Comparison of ENCODE assay signal across 8 mouse cellular contexts in genomic region chr3:109025579-109025978, GRCm38 (mm10). TPM values are rescaled to one million over a fixed set of nuclear protein-coding genes. Genes with fewer than 3 reads are reported as not detected.
DNase-seq lines count a peak whose midpoint lies in the region; ATAC-seq and TF ChIP-seq lines count a peak whose summit lies in the region.

No protein-coding gene starts in this region.

- peak; percentile 90 to 94 for TF ChIP-seq CTCF in CH12.LX (conservative IDR thresholded peaks at IDR 0.05 in 1 of 2, IDR thresholded peaks at IDR 0.05 in 1 of 2; ENCODE audit: low read depth in 2 of 2, low read length in 2 of 2)
- peak; percentile 75 for TF ChIP-seq CTCF in testis, adult 2 months (IDR thresholded peaks at IDR 0.05; ENCODE audit: control insufficient read depth, insufficient read depth, insufficient replicate concordance, low read depth, low read length)

- H3K4me2 ChIP-seq in CH12.LX (ENCODE audit: insufficient read depth, low read depth, poor library complexity, severe bottlenecking), result peak overlapping the region; percentile 95
- peak overlapping the region; percentile 89 for H3K4me2 ChIP-seq in heart, embryonic 15.5 days
- peak overlapping the region; percentile 97 for H3K4me2 ChIP-seq in liver, embryonic 15.5 days
- H3K4me2 ChIP-seq in neural tube, embryonic 12.5 days (replicated peaks), result peak overlapping the region; percentile 79

- H3K27ac ChIP-seq in CH12.LX (ENCODE audit: insufficient read depth, low read depth), result no peak overlapping the region
- H3K27ac ChIP-seq in brown adipose tissue, adult 24 weeks (replicated peaks; ENCODE audit: low read depth, low read length), result no peak overlapping the region
- no peak overlapping the region for H3K27ac ChIP-seq in heart, embryonic 15.5 days
- no peak overlapping the region for H3K27ac ChIP-seq in liver, embryonic 15.5 days (replicated peaks)
- H3K27ac ChIP-seq in neural tube, embryonic 12.5 days, result no peak overlapping the region
- H3K27ac ChIP-seq in testis, adult 2 months (ENCODE audit: control insufficient read depth, insufficient read depth, low read depth, low read length), result no peak overlapping the region

- in situ Hi-C loops in CH12.LX (cut with MboI; ENCODE audit: low pct_ligation_motif_present, low pct_unique_long_range_greater_than_20kb, low sequenced_read_pairs), result no loop called here

- no peaks in the 10 kb centered on the region for H3K79me2 ChIP-seq in CH12.LX (replicated peaks; ENCODE audit: control insufficient read depth, extremely low read depth, insufficient read depth, poor library complexity, severe bottlenecking)

- peak overlapping the region in 1 of 3 experiments; percentile 25 for H3K4me3 ChIP-seq in CH12.LX (replicated peaks in 1 of 3; ENCODE audit: low read depth in 2 of 3, low read length in 2 of 3, poor library complexity in 1 of 3)
- H3K4me3 ChIP-seq in brown adipose tissue, adult 24 weeks (ENCODE audit: insufficient read depth, low read depth, low read length), result peak overlapping the region; percentile 57
- H3K4me3 ChIP-seq in heart, embryonic 15.5 days, result peak overlapping the region; percentile 71
- H3K4me3 ChIP-seq in liver, embryonic 15.5 days (replicated peaks), result peak overlapping the region; percentile 71
- H3K4me3 ChIP-seq in neural tube, embryonic 12.5 days, result peak overlapping the region; percentile 27
- peak overlapping the region; percentile 42 for H3K4me3 ChIP-seq in testis, adult 2 months (ENCODE audit: control insufficient read depth, low read depth, low read length)

- peak; percentile 88 for DNase-seq in CH12.LX (ENCODE audit: extremely low read depth)
- DNase-seq in fibroblast of lung, adult 2 months (ENCODE audit: low read depth), result peak; percentile 74
- peak; percentile 81 for DNase-seq in kidney, postnatal 14 days

- WGBS in heart, embryonic 15.5 days, result 23% methylated on average over 16 of the region's 16 CpGs
- WGBS in liver, embryonic 15.5 days (ENCODE audit: insufficient replicate concordance), result 19% methylated on average over 16 of the region's 16 CpGs
- whole genome bisulfite sequencing in neural tube, embryonic 12.5 days, result 17% methylated on average over 16 of the region's 16 CpGs

- no peaks in the 10 kb centered on the region for H3K27me3 ChIP-seq in CH12.LX (replicated peaks)
- H3K27me3 ChIP-seq in heart, embryonic 15.5 days, result no peaks in the 10 kb centered on the region
- no peaks in the 10 kb centered on the region for H3K27me3 ChIP-seq in liver, embryonic 15.5 days
- H3K27me3 ChIP-seq in neural tube, embryonic 12.5 days (replicated peaks), result no peaks in the 10 kb centered on the region
- H3K27me3 ChIP-seq in testis, adult 2 months (ENCODE audit: control insufficient read depth, insufficient read depth, low read length), result no peaks in the 10 kb centered on the region

- dilution Hi-C loops in CH12.LX (cut with MboI; ENCODE audit: extremely low pct_ligation_motif_present, extremely low pct_unique_long_range_greater_than_20kb, low sequenced_read_pairs), result no loop called here

- no peak for ATAC-seq in heart, embryonic 15.5 days (replicated peaks; ENCODE audit: insufficient number of reproducible peaks, insufficient read depth, low FRiP score, low read depth)
- ATAC-seq in liver, embryonic 15.5 days (ENCODE audit: insufficient read depth), result no peak
- ATAC-seq in neural tube, embryonic 12.5 days (ENCODE audit: low FRiP score, low read depth), result peak; percentile 14

- TF ChIP-seq POLR2A in CH12.LX (IDR thresholded peaks at IDR 0.05; ENCODE audit: low read depth, low read length), result no peak
- TF ChIP-seq POLR2A in testis, adult 2 months (IDR thresholded peaks at IDR 0.05; ENCODE audit: control insufficient read depth, low read depth, low read length), result no peak

- peak overlapping the region; percentile 40; the same call in 1 of the 2 replicates for H3K9ac ChIP-seq in CH12.LX (ENCODE audit: insufficient read depth, low read depth)
- H3K9ac ChIP-seq in heart, embryonic 15.5 days, result 0 out of 2 replicates have a peak overlapping the region, but pooled peaks have one; percentile 35
- H3K9ac ChIP-seq in liver, embryonic 15.5 days, result 0 out of 2 replicates have a peak overlapping the region, but pooled peaks have one; percentile 6
- H3K9ac ChIP-seq in neural tube, embryonic 12.5 days, result no peak overlapping the region

- H3K36me3 ChIP-seq in CH12.LX (replicated peaks in 1 of 2; ENCODE audit: control insufficient read depth in 1 of 2, insufficient read depth in 1 of 2, low read length in 1 of 2), result peaks cover 0 to 5% of the 10 kb centered on the region in 2 experiments
- no peaks in the 10 kb centered on the region for H3K36me3 ChIP-seq in heart, embryonic 15.5 days
- no peaks in the 10 kb centered on the region for H3K36me3 ChIP-seq in liver, embryonic 15.5 days (replicated peaks)
- no peaks in the 10 kb centered on the region for H3K36me3 ChIP-seq in neural tube, embryonic 12.5 days
- no peaks in the 10 kb centered on the region for H3K36me3 ChIP-seq in testis, adult 2 months (ENCODE audit: control insufficient read depth, insufficient read depth, low read length)

- TF ChIP-seq EP300 in CH12.LX (IDR thresholded peaks at IDR 0.05; ENCODE audit: low read length), result 0 out of 2 replicates have a peak, but pooled peaks have one; percentile 5

- H3K4me1 ChIP-seq in CH12.LX (ENCODE audit: control insufficient read depth in 1 of 2, insufficient read depth in 2 of 2), result peaks cover 0 to 19% of the 10 kb centered on the region in 2 experiments; a peak in 2 of 4 replicates
- H3K4me1 ChIP-seq in brown adipose tissue, adult 24 weeks (ENCODE audit: control insufficient read depth, insufficient read depth, insufficient read length, low read length), result peaks cover 21% of the 10 kb centered on the region
- peaks cover 16% of the 10 kb centered on the region for H3K4me1 ChIP-seq in heart, embryonic 15.5 days (replicated peaks)
- peaks cover 28% of the 10 kb centered on the region for H3K4me1 ChIP-seq in liver, embryonic 15.5 days (replicated peaks)
- peaks cover 5% of the 10 kb centered on the region for H3K4me1 ChIP-seq in neural tube, embryonic 12.5 days
- H3K4me1 ChIP-seq in testis, adult 2 months (ENCODE audit: control insufficient read depth, insufficient read depth, low read length), result peaks cover 13% of the 10 kb centered on the region

- H3K9me3 ChIP-seq in CH12.LX (replicated peaks; ENCODE audit: low read length), result no peaks in the 10 kb centered on the region
- H3K9me3 ChIP-seq in heart, embryonic 15.5 days (replicated peaks), result no peaks in the 10 kb centered on the region
- H3K9me3 ChIP-seq in liver, embryonic 15.5 days (replicated peaks), result no peaks in the 10 kb centered on the region
- no peaks in the 10 kb centered on the region for H3K9me3 ChIP-seq in neural tube, embryonic 12.5 days

- peak; percentile 60 for TF ChIP-seq RAD21 in CH12.LX (IDR thresholded peaks at IDR 0.05; ENCODE audit: low read depth, low read length)

TF ChIP-seq in CH12.LX, 34 proteins besides CTCF, POLR2A, EP300 and RAD21:
- TF ChIP-seq HCFC1 (IDR thresholded peaks at IDR 0.05; ENCODE audit: low read depth, low read length) (no peak), NRF1 (IDR thresholded peaks at IDR 0.05; ENCODE audit: low read depth, low read length) (0 out of 2 replicates have a peak, but pooled peaks have one; percentile 21), SMC3 (IDR thresholded peaks at IDR 0.05; ENCODE audit: low read depth, low read length) (peak; percentile 88), MXI1 (IDR thresholded peaks at IDR 0.05; ENCODE audit: low read depth, low read length) (no peak), CHD1 (IDR thresholded peaks at IDR 0.05; ENCODE audit: low read depth, low read length) (no peak), IRF4 (IDR thresholded peaks at IDR 0.05; ENCODE audit: low read depth, low read length) (peak; percentile 36; the same call in 1 of the 2 replicates), TCF12 (IDR thresholded peaks at IDR 0.05; ENCODE audit: low read depth, low read length) (no peak), MAZ (IDR thresholded peaks at IDR 0.05; ENCODE audit: low read depth, low read length) (0 out of 2 replicates have a peak, but pooled peaks have one; percentile 40), BHLHE40 (IDR thresholded peaks at IDR 0.05; ENCODE audit: low read depth, low read length) (0 out of 2 replicates have a peak, but pooled peaks have one; percentile 26), MEF2A (IDR thresholded peaks at IDR 0.05; ENCODE audit: borderline replicate concordance, low read depth, low read length) (0 out of 2 replicates have a peak, but pooled peaks have one; percentile 22), CHD2 (IDR thresholded peaks at IDR 0.05; ENCODE audit: low read length) (peak; percentile 68), JUND (conservative IDR thresholded peaks at IDR 0.05; ENCODE audit: low read depth, low read length) (peak; percentile 34; the same call in 1 of the 2 replicates)

RNA-seq across cellular contexts. Expression of gene Fam102b, which starts 1.8 kb away (rescaled TPM):
- total RNA-seq in CH12.LX (2012; rRNA removed) (2.6 and 2.8 TPM in 2 replicates), CH12.LX (2014; rRNA removed) (6.2 and 7.1 TPM in 2 replicates)
- polyA plus RNA-seq in CH12.LX (2012; ENCODE audit: insufficient read length, low read depth), result 3.6 and 4.3 TPM in 2 replicates
- 10.2 and 11.2 TPM in 2 replicates for polyA plus RNA-seq in brown adipose tissue, adult 24 weeks (2012; ENCODE audit: insufficient read depth, insufficient read length, missing spikeins)
- 6.2 and 7.6 TPM in 2 replicates for polyA plus RNA-seq in heart, embryonic 15.5 days (2015; fragmentation: Nextera tagmentation; extraction: Ambion mirVana)
- polyA plus RNA-seq in liver, embryonic 15.5 days (2015; fragmentation: Nextera tagmentation; extraction: Ambion mirVana), result 2.0 and 2.2 TPM in 2 replicates
- 22.0 and 27.5 TPM in 2 replicates for polyA plus RNA-seq in neural tube, embryonic 12.5 days (2016; fragmentation: Nextera tagmentation; extraction: Ambion mirVana)
- polyA plus RNA-seq in testis, adult 2 months (2012; rRNA removed), result 0.65 and 0.89 TPM in 2 replicates

RNA-seq across cellular contexts. Expression of gene Slc25a54, which starts 54.7 kb away (rescaled TPM):
- total RNA-seq in CH12.LX (2012; rRNA removed) (not detected in 2 replicates), CH12.LX (2014; rRNA removed) (not detected in 2 replicates)
- polyA plus RNA-seq in CH12.LX (2012; ENCODE audit: insufficient read length, low read depth), result not detected in 2 replicates
- not detected in 2 replicates for polyA plus RNA-seq in brown adipose tissue, adult 24 weeks (2012; ENCODE audit: insufficient read depth, insufficient read length, missing spikeins)
- polyA plus RNA-seq in heart, embryonic 15.5 days (2015; fragmentation: Nextera tagmentation; extraction: Ambion mirVana), result not detected in 2 replicates
- not detected in 2 replicates for polyA plus RNA-seq in liver, embryonic 15.5 days (2015; fragmentation: Nextera tagmentation; extraction: Ambion mirVana)
- polyA plus RNA-seq in neural tube, embryonic 12.5 days (2016; fragmentation: Nextera tagmentation; extraction: Ambion mirVana), result not detected in 2 replicates
- polyA plus RNA-seq in testis, adult 2 months (2012; rRNA removed), result 9.1 and 9.7 TPM in 2 replicates
